In genomic region chr17:61495261-61495660, GRCm38 (mm10) we compare ENCODE assay signal across 13 mouse cellular contexts.
"Had no signal": no experiment of that assay in that cellular context is flagged by ENCODE, and none has a peak within 500 bp of the region (broad histone marks: within the 10 kb centered on the region; RNA-seq: fewer than 3 reads in every experiment).

No protein-coding gene starts in this region.

- H3K27me3 ChIP-seq: midbrain, embryonic 12.5 days; neural tube, embryonic 12.5 days; stomach, embryonic 15.5 days had no signal

- H3K36me3 ChIP-seq: midbrain, embryonic 10.5 days; midbrain, embryonic 12.5 days; neural tube, embryonic 12.5 days; stomach, embryonic 15.5 days had no signal

- H3K4me3 ChIP-seq: midbrain, embryonic 10.5 days; midbrain, embryonic 12.5 days; neural tube, embryonic 12.5 days; stomach, embryonic 15.5 days had no signal

- H3K4me2 ChIP-seq: lung, embryonic 14.5 days; midbrain, embryonic 12.5 days; neural tube, embryonic 12.5 days; stomach, embryonic 15.5 days had no signal

- DNase-seq: lung, adult 18-20 months; lung, embryonic 14.5 days; lung, postnatal 10 days; lung, postnatal 4 days; midbrain, embryonic 14.5 days; right cerebral cortex, postnatal 14 days; thymus, adult 2 months; thymus, postnatal 25 days; thymus, postnatal 4 days had no signal
